Mouse (Mus musculus) urinary bladder, postnatal 25 days (tissue): ENCODE measurements around the gene Alg9.

ENCODE experiments used
- DNase-seq: peaks from one replicate; pipeline ENCODE4 v3.0.0; 2022; ENCODE audit warnings: low spot score

Alg9 gene

GRCm38 (mm10) chr9:50774991-50775612 is at the start of gene Alg9, which contains the start of gene 1110032A03Rik:
TSS of gene Alg9 (plus strand) at chr9:50775019.
TSS of gene 1110032A03Rik (minus strand) at chr9:50775520.
- peak; percentile 90 for DNase-seq

- no peak for DNase-seq
Observed at GRCm38 (mm10) chr9:50725921-50726590, 48.8 kb upstream of the Alg9 start.

- DNase-seq, result no peak
Observed at GRCm38 (mm10) chr9:50727171-50727924, 47.5 kb upstream of the Alg9 start.

- DNase-seq, result peak; percentile 34
Observed at GRCm38 (mm10) chr9:50727925-50728651, 46.7 kb upstream of the Alg9 start.

- DNase-seq, result no peak
Observed at GRCm38 (mm10) chr9:50729600-50729999, 45.2 kb upstream of the Alg9 start.

- DNase-seq, result no peak
Observed at GRCm38 (mm10) chr9:50732560-50732959, 42.3 kb upstream of the Alg9 start.

- DNase-seq, result peak; percentile 35
Observed at GRCm38 (mm10) chr9:50734989-50735388, 39.8 kb upstream of the Alg9 start.

- peak; percentile 91 for DNase-seq
Observed at GRCm38 (mm10) chr9:50738914-50739870, 35.6 kb upstream of the Alg9 start, which contains the start of gene Dixdc1. TSS of gene Dixdc1 (minus strand) at chr9:50739517.

- no peak for DNase-seq
Observed at GRCm38 (mm10) chr9:50740867-50741784, 33.7 kb upstream of the Alg9 start.

GRCm38 (mm10) chr9:50742261-50742660 is 32.6 kb upstream of the Alg9 start:
- no peak for DNase-seq

GRCm38 (mm10) chr9:50742744-50743143 is 32.1 kb upstream of the Alg9 start:
- DNase-seq, result no peak

- peak; percentile 30 for DNase-seq
Observed at GRCm38 (mm10) chr9:50745806-50746205, 29.0 kb upstream of the Alg9 start.

- peak; percentile 16 for DNase-seq
Observed at GRCm38 (mm10) chr9:50746214-50746677, 28.6 kb upstream of the Alg9 start, which contains the start of gene 2310030G06Rik. TSS of gene 2310030G06Rik (minus strand) at chr9:50746536.

GRCm38 (mm10) chr9:50750706-50751105 is 24.1 kb upstream of the Alg9 start:
- DNase-seq, result no peak

- DNase-seq, result no peak
Observed at GRCm38 (mm10) chr9:50751323-50751722, 23.5 kb upstream of the Alg9 start, which contains the start of gene Cryab. TSS of gene Cryab (plus strand) at chr9:50751325.

- DNase-seq, result no peak
Observed at GRCm38 (mm10) chr9:50752054-50752602, 22.7 kb upstream of the Alg9 start, which contains the start of gene Hspb2. TSS of gene Hspb2 (minus strand) at chr9:50752354.

- DNase-seq, result peak; percentile 62
Observed at GRCm38 (mm10) chr9:50752784-50753615, 21.8 kb upstream of the Alg9 start.

- DNase-seq, result no peak
Observed at GRCm38 (mm10) chr9:50753947-50754346, 20.9 kb upstream of the Alg9 start.
